Mouse (Mus musculus) retina, embryonic 14.5 days (tissue): ENCODE data around the gene Rab21.

ENCODE experiments used
- DNase-seq: peaks from one replicate; pipeline ENCODE4 v3.0.0-alpha.2; 2015; ENCODE audit warnings: low spot score

Rab21 gene

DNA sequence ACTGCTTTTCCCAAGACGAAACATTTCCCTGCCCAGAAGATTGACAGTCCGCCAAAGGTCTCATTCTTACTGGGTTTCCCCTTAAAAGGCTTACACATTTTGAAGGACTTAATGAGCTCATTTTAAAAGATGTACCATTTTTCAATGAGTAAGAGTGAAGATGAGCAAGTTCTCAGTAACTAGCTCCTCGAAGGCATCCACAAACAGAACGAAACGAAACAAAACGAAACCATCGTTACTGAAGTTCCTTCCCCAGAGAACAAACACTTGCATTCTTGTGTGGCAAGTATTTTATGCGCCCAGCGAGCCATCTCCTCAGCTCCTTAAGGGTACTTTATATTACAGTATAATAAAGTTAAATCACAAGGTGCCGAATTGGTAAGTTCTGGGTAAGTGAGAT is 34.0 kb downstream of the Rab21 start:
- DNase-seq, result no peak

DNA sequence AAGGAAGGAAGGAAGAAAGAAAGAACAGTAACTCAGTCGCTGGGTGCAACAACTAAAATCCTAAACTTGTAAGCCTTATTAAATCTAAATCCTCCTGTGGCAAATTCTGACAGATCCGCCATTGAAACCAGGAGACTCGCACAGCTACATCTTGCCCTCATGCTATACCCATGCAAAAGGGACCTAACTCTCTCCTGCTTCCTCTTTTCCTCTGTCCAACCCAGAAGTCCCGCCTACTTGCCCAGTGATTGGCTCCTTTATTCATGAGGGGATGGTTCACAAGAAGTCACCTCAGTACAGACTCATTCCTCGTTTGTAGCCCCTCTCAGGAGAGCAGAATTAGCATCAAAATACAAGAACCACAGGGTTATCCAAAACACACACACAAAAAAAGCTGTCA is 43.7 kb downstream of the Rab21 start:
- DNase-seq, result no peak

DNA sequence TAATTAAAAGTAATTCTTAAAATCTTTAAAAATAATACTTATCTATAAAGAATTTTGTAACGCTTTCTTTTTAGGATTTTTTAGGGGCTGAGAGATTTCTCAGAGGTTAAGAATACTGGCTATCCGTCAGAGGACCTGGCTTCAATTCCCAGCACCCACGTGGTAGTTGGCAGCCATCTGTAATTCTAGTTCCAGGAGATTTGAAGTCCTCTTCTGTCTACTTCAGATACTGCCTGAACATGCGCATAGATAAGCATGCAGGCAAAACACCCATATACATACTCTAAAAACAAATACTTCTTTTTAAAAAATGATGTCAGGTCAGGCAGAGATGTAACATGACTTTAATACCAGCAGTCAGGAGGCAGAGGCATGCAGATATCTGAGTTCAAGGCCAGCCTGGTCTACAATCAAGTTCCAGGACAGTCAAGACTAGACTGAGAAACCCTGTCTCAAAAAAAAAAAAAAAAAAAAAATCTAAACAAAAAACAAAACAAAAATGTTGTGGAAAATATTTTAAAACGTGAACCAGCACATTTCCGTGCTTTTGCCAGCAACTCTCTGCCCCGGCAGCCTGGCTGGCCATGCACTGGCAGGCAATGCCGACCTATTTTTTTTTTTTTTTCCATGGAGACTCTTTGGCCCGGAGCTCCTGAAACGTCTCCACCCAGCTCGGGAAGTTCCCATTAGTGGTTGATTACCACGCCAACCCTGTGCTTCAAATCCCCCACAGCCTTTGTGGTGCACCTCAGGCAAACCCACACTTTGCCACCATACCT is 44.6 kb downstream of the Rab21 start:
- no peak for DNase-seq

DNA sequence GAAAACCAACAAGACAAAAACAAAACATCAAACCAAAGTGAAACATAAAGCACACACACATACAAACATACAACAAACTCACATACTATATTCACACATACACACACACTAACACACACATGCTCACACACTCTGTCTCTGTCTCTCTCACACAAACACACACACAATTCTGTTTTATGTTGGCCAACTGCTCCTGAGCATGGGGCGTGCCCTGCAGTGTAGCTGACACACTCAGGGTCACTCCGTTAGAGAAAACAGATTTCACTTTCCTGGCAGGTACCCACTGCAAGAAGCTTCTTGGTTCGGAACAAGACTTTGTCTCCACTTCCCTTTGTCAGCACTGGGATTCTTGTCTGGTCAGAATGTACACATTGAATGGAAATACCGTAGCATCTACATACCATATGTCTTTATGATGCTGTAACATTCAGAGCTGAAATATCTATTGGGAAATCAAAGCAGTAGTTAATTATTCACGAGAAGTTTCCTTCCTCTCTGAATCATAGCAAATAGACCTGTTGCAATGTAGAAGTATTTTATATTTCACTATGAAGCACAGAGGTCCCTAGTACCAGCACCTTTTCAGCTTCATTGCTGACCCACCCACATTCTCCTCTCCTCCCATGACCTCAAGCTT is 52.4 kb downstream of the Rab21 start:
- DNase-seq, result no peak

DNA sequence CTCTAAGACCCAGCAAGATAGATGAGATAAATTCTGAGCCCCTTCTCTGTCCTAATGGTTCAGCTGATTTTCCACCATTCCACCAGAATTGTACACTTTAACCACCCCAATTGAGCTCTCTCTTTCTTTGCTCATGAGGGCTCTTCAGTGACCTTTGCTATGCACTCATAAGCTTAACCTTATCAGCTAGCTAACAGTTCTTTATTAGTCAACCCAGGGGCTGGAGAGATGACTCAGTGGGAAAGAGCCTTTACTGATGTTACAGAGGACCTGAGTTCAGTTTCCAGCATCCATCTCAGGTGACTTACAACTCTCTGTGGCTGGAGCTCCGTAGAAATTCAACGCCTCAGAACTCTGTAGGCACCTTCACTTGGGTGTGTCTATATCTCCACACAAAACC is 53.1 kb downstream of the Rab21 start:
- no peak for DNase-seq

DNA sequence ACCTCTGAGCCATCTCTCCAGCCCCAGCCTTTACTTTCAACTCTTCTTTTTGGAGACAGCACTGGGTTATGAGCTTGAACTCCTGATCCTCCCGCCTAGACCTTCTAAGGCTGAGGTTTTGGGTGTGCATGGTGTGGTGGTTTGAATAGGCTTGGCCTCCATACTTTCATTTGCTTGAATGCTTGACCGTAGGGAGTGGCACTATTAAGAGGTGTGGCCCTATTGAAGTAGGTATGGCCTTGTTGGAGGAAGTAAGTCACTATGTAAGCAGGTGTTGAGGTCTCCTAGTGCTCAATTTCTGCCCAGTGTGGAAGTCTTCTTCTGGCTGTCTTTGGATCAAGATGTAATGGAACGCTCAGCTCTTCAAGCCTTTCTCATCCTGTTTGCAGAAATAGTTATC is 54.0 kb downstream of the Rab21 start:
- no peak for DNase-seq

DNA sequence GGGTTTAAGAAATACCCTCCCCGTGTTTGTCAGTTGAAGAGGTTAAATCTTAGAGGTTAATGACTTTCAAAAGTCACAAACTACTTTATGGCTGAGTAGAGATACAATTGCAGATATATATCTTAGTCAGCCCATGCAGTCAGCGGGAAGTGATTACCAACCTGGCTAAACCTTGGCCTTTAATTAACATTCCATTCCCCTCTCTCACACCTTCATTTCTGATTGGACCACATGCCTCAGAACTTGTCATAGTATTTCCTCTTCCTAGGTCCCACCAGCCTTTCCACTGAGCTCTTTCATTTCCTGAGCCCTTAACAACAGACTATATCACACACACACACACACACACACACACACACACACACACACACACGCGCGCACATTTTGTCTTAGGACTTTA is 59.2 kb downstream of the Rab21 start:
- DNase-seq, result no peak

DNA sequence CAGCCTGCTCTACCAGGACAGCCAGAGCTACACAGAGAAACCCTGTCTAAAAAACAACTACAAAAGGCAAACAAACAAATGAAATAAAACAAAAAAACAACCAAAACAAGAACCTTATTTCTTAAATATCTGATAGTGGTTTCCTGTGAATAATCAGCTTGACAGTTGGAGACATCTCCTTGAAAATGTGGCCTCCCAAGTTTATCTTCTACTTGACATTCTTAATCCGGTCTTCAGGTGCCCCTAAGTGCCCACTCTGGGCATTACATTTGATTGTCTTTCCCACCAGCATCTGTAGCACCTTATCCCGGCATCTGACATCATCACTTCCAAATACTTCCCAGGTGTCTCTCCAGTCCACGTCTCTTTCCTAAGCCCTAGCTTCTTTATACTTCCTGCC is 61.9 kb downstream of the Rab21 start:
- DNase-seq, result no peak

DNA sequence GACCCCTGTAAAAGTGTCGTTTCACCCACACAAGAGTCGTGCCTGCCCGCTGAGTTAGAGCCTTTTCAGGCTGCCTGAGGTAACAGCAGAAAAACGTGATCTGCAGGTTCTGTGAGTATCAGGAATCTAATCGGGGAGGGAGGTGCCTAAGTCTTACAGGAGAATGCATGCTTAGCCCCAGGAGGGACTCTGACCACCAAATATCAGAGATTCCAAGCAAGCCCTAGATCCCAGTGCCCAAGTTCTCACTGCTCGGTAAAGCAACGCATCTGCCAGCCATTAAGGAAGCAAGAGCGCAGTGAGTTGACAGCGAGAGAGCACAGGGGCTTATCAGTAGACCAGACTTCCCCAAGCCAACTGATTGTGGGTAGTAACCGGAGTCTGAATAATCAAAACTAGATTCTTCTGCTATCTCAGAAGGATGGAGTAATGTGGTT is 63.1 kb downstream of the Rab21 start:
- peak; percentile 38 for DNase-seq

DNA sequence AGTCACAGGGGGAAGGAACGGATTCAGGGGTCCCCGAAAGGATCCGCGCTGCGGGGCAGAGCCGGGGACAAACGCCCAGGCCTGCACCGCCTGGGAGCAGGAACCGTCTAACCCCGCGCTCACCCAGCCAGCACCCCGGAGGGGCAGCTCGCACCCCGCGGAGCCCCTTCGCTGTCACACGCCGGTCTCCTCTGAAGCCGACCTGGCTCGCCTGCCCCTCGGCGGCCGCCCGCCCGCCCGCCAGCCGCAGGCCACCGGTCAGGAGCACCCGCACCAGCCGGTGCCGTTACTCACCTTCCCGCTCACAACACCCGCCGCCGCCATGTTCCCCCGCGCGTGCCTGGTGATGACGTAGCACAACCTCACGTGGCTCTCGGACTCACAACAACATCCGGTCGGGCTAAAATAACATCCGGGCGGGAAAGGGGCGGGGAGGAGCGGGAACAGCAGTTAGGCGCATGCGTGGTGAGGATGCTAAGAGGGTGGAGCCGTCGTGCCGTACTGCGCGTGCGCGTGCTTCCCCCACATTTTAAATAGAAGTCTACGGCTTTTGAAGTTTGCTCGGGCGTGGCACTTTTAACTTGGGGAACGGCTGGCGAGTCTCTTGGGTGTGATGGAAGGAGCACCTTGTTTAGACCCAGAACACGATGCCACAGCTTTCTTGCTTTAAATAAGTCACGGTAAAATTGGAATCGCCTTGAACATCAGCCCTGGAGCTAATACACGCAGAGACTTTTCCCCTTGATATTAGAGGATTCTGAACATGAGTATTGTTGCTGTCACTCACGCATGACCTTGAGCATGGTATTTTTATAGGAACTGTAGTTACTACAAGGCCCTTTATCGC is 64.1 kb downstream of the Rab21 start, which contains the start of gene Tbc1d15:
Gene Tbc1d15 (minus strand): TSS at position 380 of the 847 bp plus-strand sequence.
- peak; percentile 100 for DNase-seq

DNA sequence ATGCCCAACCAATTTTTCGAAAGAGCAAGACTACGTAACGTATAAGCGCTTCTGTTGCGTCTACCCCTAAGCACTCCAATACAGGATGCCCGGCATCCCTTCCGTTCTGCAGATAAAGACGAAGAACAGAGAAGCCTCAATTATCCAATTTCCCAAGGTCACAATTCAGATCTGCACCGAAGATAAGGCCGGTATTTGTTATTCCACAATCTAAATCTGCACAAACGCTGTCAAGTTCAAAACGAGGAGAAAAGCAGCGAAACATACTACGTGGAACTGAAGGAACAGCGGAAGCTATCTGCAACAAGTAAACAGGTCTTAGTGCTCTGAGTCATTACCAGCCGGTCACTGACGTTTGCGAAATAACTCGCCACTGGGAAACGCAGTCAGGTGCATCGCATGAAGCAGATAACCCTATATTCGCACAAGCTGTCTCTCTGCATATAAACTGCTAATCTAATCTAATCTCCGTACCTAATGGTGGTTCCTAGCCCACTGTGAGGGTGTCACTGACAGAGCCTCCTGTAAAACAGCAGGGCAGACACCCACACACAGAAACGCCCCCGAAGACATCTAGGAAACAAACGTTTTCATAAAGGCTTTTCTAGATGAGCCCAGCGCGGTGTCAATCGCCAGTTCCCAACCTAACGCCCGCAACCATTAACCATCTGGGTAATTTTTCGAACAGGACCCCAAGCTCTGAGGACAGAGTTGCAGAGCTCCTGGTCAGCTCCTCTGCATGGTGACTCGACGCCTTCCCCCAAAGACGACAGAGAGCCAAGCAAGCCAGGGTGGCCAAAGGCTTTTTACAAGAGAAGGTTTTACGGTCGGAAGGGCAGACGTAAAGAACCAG is 64.9 kb downstream of the Rab21 start:
- DNase-seq, result no peak

DNA sequence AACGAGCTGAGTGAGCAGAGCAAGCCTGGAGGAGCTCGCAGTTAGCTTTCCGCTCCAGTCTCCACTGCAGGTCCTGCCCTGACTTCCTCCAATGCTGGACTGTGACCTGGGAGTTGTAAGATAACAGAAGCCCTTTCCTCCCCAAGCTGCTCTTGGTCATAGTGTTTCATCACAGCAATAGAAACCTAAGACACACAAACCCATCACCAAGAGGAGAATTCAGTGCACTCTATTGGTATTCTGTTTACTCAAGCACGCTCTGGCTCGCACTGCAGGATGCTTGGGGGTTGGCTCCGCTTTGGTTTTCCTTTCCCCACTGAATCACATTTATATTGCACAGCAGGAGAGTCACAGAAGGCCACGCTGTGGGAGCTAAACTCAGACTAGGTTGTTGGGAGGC is 67.4 kb downstream of the Rab21 start:
- no peak for DNase-seq

DNA sequence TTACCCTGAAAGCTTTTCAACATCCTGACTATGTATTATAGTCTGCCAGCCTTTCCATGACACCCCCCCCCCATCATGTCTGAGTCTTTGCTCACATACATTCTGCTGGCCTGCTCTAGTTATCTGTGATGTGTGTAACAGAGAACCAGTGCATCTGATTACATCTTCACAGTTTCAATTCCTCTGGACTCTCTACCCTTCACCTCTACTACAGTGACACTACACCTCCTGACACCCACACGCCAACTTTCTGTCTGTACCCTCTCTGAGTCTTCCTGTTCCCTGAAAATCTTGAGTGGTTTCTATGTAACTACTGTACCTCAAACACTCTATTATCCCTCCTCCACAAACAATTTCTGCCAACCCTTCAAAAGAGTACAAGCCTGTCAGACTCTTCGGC is 69.9 kb downstream of the Rab21 start:
- no peak for DNase-seq

DNA sequence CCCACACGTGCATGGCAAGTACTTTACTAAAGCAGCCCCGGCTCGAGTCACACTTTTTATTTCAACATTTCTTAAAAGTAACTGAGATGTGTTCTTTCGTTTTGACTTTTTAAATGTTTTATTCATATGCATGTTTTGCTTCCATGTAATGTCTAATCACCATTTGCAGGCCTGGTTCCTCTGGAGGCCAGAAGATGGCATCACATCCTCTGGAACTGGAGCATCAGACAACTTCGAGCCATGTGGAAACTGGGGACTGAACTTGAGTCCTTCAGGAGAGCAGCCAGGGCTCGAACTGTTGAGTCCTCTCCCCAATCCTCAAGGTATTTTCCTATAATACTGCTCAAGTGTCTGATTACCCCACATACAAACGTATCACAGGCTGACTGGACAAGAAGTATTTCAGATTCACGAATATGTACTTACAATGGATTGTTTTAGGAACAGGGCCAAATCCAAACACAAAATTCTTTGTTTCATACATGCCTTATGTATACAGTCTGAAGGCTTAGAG is 74.3 kb downstream of the Rab21 start:
- DNase-seq, result peak; percentile 4

DNA sequence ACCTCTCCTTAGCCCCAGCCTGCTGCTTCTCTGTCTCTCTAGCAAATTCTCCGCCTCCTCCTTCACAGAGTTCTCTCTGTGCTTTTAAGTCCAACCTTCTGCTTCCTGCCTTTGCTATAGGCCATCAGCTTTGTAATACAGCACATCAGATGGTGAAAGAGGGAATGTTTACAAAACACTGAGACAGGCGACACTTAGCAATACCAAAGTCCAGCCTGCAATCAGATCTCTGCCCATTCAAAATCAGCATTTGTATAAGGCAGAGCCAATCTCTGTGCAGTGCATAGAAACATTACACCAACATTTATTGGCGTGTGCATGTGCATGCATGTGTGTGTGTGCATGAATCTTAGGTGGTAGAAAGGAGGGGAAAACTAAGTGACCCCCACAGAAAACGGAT is 77.5 kb downstream of the Rab21 start:
- DNase-seq, result no peak
